Mouse (Mus musculus): ENCODE results near the gene Fam124b. TPM values are rescaled to one million over a fixed set of nuclear protein-coding genes. Genes with fewer than 3 reads are reported as not detected.

The Fam124b gene
- polyA plus RNA-seq (2015; fragmentation: Nextera tagmentation; extraction: Ambion mirVana): 0.52 and 0.63 TPM in 2 replicates

DNA sequence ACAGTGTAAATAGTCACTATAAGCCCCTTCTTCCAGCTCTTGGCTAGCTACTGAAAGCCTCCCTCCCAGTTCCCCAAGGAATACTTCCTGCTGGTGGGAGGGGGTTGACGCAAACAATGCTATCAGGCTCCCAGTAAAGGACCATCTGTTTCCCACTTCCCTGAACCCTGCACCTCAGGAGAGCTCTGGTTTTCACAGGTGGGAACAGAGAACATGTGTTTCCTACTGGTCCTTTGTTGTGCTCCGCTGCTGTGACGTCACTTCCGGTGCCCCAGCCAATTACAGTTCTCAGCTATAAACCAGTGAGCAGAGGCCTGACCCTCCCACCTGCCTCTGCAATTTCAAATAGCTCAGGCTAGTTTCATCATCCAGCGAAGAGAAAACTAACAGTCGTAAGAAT, at the start of gene Fam124b:
TSS of gene Fam124b (minus strand) at position 206 of the 400 bp plus-strand sequence.
- Histone ChIP-seq H3K9me3 (ENCODE audit: control insufficient read depth, low read length) (no peaks in the 10 kb centered on the region), H3K9ac (replicated peaks; ENCODE audit: low read depth, low read length) (no peak within 1 kb of the TSS), H3K4me1 (replicated peaks; ENCODE audit: control insufficient read depth, insufficient read depth, low read length) (no peaks in the 10 kb centered on the region), H3K4me3 (replicated peaks; ENCODE audit: low read length) (no peak within 1 kb of the TSS), H3K27me3 (replicated peaks; ENCODE audit: control insufficient read depth, insufficient read depth, low read length) (no peaks in the 10 kb centered on the region), H3K27ac (ENCODE audit: low read length) (no peak within 1 kb of the TSS), H3K4me2 (ENCODE audit: low read length) (no peak within 1 kb of the TSS), H3K36me3 (ENCODE audit: control insufficient read depth, insufficient read depth) (no peaks in the 10 kb centered on the region)
- no peak for ATAC-seq
- 88% methylated on average over 6 of the region's 6 CpGs for WGBS

DNA sequence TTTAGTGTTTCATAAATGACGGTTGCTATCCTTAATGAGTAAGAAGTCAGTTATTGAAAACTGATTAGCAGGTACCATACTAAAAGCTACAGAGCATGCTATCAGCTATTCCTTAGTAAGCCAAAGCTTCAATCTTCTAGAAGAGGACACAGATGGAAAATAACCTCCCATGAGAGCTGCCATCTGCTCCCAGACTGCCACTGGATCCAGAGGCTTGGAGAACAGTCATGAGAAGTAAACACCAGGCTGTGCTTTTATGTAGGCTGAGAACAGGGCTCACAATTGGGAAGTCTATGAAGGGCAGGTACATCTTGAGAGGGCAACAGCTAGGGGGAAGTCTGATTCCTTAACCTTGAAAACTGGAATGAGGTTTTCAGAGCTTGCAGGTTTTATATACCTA, 42.2 kb upstream of the Fam124b start:
- H3K4me1 ChIP-seq (replicated peaks; ENCODE audit: control insufficient read depth, insufficient read depth, low read length): no peaks in the 10 kb centered on the region; the same call in 1 of the 2 replicates
- H3K4me3 ChIP-seq (replicated peaks; ENCODE audit: low read length): no peak overlapping the region
- no peak overlapping the region for H3K4me2 ChIP-seq (ENCODE audit: low read length)
- H3K9me3 ChIP-seq (ENCODE audit: control insufficient read depth, low read length): no peaks in the 10 kb centered on the region
- no peaks in the 10 kb centered on the region for H3K36me3 ChIP-seq (ENCODE audit: control insufficient read depth, insufficient read depth)
- no peaks in the 10 kb centered on the region for H3K27me3 ChIP-seq (replicated peaks; ENCODE audit: control insufficient read depth, insufficient read depth, low read length)
- no peak overlapping the region for H3K9ac ChIP-seq (replicated peaks; ENCODE audit: low read depth, low read length)
- ATAC-seq: no peak
- WGBS: 72% methylated on average over 1 of the region's 1 CpGs
- H3K27ac ChIP-seq (ENCODE audit: low read length): no peak overlapping the region

DNA sequence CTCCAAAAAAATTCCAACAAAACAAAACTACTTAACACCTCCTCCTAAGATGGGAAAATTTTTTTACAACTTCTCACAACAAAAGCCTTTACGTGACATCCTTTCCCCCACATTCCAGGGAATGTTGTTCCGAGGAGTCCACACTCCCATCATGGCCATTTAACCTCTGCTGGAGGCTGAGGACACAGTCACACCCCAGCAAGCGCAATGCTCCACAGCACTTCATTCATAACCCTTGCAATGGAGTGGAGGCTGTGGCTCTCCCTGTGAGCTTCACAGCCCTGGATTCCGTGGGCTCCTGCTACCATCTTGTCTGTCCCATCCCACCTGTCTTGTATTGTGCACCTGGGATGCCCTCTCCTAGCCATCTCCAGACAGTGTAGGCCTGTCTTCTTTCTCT, 40.4 kb upstream of the Fam124b start:
- H3K9ac ChIP-seq (replicated peaks; ENCODE audit: low read depth, low read length): no peak overlapping the region
- 0 out of 2 replicates have a peak, but pooled peaks have one; percentile 9 for ATAC-seq
- H3K27me3 ChIP-seq (replicated peaks; ENCODE audit: control insufficient read depth, insufficient read depth, low read length): no peaks in the 10 kb centered on the region
- no peak overlapping the region for H3K4me3 ChIP-seq (replicated peaks; ENCODE audit: low read length)
- H3K36me3 ChIP-seq (ENCODE audit: control insufficient read depth, insufficient read depth): no peaks in the 10 kb centered on the region
- H3K9me3 ChIP-seq (ENCODE audit: control insufficient read depth, low read length): no peaks in the 10 kb centered on the region
- no peak overlapping the region for H3K27ac ChIP-seq (ENCODE audit: low read length)
- WGBS: 84% methylated on average over 4 of the region's 4 CpGs
- no peak overlapping the region for H3K4me2 ChIP-seq (ENCODE audit: low read length)
- H3K4me1 ChIP-seq (replicated peaks; ENCODE audit: control insufficient read depth, insufficient read depth, low read length): no peaks in the 10 kb centered on the region; the same call in 1 of the 2 replicates

DNA sequence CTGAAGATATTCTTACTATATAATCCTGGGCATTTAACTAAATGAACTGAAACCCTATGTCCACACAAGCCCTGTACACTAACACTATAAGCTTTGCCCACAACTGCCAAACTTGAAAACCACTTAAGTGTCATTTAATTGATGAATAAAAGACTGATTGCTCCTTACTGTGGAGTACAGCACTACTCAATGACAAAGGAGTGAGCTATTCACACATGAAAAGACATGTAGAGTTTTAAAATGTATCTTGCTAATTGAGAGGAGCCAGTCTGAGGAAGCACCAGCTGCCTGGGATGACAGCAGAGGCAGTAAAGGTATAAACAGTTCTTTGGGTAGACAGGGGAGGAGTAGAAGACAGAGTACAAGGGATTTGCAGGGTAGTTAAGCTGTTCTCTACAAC, 35.0 kb upstream of the Fam124b start:
- H3K27ac ChIP-seq (ENCODE audit: low read length): no peak overlapping the region
- no peaks in the 10 kb centered on the region for H3K36me3 ChIP-seq (ENCODE audit: control insufficient read depth, insufficient read depth)
- H3K9ac ChIP-seq (replicated peaks; ENCODE audit: low read depth, low read length): no peak overlapping the region
- no peaks in the 10 kb centered on the region for H3K27me3 ChIP-seq (replicated peaks; ENCODE audit: control insufficient read depth, insufficient read depth, low read length)
- H3K4me2 ChIP-seq (ENCODE audit: low read length): no peak overlapping the region
- no peak overlapping the region for H3K4me3 ChIP-seq (replicated peaks; ENCODE audit: low read length)
- H3K4me1 ChIP-seq (replicated peaks; ENCODE audit: control insufficient read depth, insufficient read depth, low read length): no peaks in the 10 kb centered on the region
- no peak for ATAC-seq
- no peaks in the 10 kb centered on the region for H3K9me3 ChIP-seq (ENCODE audit: control insufficient read depth, low read length)

DNA sequence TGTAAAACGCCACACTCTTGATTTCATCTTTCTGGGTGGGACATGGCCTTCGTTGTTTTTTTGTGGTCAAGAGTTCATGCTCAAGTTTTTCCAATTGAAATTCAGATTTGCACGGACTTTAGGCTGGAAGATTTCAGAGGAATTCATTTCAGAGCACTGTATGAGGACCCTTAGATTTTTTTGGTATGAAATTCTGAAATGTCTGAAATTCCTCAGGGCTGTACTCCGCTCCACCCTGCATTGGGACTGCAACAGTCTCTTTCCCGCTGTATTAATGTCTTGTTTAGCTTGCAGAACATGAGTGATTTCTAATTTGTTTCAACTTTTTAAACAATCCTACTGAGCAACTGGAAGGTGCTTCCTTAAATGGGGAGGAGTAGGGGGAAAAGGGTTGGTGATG, 32.0 kb upstream of the Fam124b start:
- no peak for ATAC-seq
- Histone ChIP-seq H3K27me3 (replicated peaks; ENCODE audit: control insufficient read depth, insufficient read depth, low read length) (no peaks in the 10 kb centered on the region), H3K4me2 (ENCODE audit: low read length) (no peak overlapping the region), H3K27ac (ENCODE audit: low read length) (no peak overlapping the region), H3K9me3 (ENCODE audit: control insufficient read depth, low read length) (no peaks in the 10 kb centered on the region), H3K4me3 (replicated peaks; ENCODE audit: low read length) (no peak overlapping the region), H3K36me3 (ENCODE audit: control insufficient read depth, insufficient read depth) (no peaks in the 10 kb centered on the region), H3K4me1 (replicated peaks; ENCODE audit: control insufficient read depth, insufficient read depth, low read length) (no peaks in the 10 kb centered on the region), H3K9ac (replicated peaks; ENCODE audit: low read depth, low read length) (no peak overlapping the region)
- WGBS: 90% methylated on average over 5 of the region's 5 CpGs

DNA sequence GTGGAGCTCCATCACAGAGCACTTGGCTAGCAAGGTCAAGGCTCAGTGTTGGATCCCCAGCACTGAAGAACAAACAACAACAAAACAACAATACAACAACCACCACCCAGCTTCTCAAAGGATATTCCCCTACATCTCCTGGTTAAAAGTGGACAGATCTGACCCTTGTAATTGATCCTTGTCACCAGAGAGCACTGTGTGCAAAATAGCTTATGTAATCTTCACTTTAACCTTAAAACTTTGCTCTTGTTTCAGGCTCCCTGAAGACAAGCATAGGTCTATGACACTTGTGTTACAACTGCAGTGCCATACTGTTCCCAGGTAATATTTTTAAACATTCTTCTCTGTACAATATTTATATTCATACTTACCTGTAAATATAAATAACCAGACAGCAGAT, 28.9 kb upstream of the Fam124b start:
- no peak for ATAC-seq

DNA sequence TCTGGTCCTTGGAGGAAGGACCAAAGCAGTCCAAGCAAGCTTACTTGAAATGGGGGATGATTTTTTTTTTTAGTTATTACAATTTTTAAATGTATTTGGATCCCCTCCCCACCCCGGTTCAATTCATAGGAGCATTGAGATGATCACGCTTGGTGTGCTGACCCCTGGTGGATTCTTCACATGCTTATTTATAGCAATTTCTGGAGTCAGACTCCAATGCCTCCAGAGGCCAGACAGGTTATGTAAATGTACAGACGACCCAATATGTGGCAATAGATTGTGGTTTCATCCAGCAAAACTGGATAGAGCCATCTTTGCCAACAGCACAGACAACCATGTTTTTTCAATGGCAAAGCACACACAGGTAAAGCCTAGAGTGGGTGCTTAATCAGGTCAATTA, 25.9 kb upstream of the Fam124b start:
- WGBS: 73% methylated on average over 3 of the region's 3 CpGs
- ATAC-seq: no peak

More for the DNA sequence above, 28.9 kb upstream of the Fam124b start:
- Histone ChIP-seq H3K27ac (ENCODE audit: low read length) (no peak overlapping the region), H3K36me3 (ENCODE audit: control insufficient read depth, insufficient read depth) (no peaks in the 10 kb centered on the region), H3K9ac (replicated peaks; ENCODE audit: low read depth, low read length) (no peak overlapping the region), H3K4me2 (ENCODE audit: low read length) (no peak overlapping the region), H3K4me1 (replicated peaks; ENCODE audit: control insufficient read depth, insufficient read depth, low read length) (no peaks in the 10 kb centered on the region), H3K4me3 (replicated peaks; ENCODE audit: low read length) (no peak overlapping the region), H3K27me3 (replicated peaks; ENCODE audit: control insufficient read depth, insufficient read depth, low read length) (no peaks in the 10 kb centered on the region), H3K9me3 (ENCODE audit: control insufficient read depth, low read length) (no peaks in the 10 kb centered on the region)

DNA sequence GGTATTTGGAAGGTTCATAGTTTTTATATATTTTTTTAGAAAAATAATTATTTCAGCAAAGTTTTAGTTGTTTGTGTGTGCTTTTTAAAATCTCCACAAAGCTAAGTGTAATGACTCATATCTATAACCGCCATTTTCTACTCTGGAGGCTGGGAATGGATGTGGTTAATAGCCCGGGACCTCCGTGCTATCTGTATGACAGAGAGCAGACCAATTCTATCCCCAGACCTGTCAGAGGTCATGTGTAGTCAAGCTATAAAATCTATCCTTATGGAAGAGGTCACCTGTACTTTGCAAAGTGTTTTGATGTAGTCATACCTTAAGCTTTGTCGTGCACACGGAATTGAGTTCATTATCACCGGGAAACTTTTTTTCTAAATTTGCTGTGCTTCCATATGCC, 23.3 kb upstream of the Fam124b start:
- Histone ChIP-seq H3K4me1 (replicated peaks; ENCODE audit: control insufficient read depth, insufficient read depth, low read length) (no peaks in the 10 kb centered on the region; the same call in 1 of the 2 replicates), H3K4me3 (replicated peaks; ENCODE audit: low read length) (no peak overlapping the region), H3K9me3 (ENCODE audit: control insufficient read depth, low read length) (no peaks in the 10 kb centered on the region), H3K27me3 (replicated peaks; ENCODE audit: control insufficient read depth, insufficient read depth, low read length) (no peaks in the 10 kb centered on the region; the same call in 1 of the 2 replicates), H3K9ac (replicated peaks; ENCODE audit: low read depth, low read length) (no peak overlapping the region), H3K4me2 (ENCODE audit: low read length) (no peak overlapping the region), H3K36me3 (ENCODE audit: control insufficient read depth, insufficient read depth) (no peaks in the 10 kb centered on the region), H3K27ac (ENCODE audit: low read length) (no peak overlapping the region)
- WGBS: 97% methylated on average over 6 of the region's 6 CpGs
- no peak for ATAC-seq

More for the DNA sequence above, 25.9 kb upstream of the Fam124b start:
- no peaks in the 10 kb centered on the region for H3K36me3 ChIP-seq (ENCODE audit: control insufficient read depth, insufficient read depth)
- no peak overlapping the region for H3K9ac ChIP-seq (replicated peaks; ENCODE audit: low read depth, low read length)
- H3K4me3 ChIP-seq (replicated peaks; ENCODE audit: low read length): no peak overlapping the region
- H3K27me3 ChIP-seq (replicated peaks; ENCODE audit: control insufficient read depth, insufficient read depth, low read length): no peaks in the 10 kb centered on the region; the same call in 1 of the 2 replicates
- no peaks in the 10 kb centered on the region for H3K4me1 ChIP-seq (replicated peaks; ENCODE audit: control insufficient read depth, insufficient read depth, low read length)
- H3K4me2 ChIP-seq (ENCODE audit: low read length): no peak overlapping the region
- no peaks in the 10 kb centered on the region for H3K9me3 ChIP-seq (ENCODE audit: control insufficient read depth, low read length)
- H3K27ac ChIP-seq (ENCODE audit: low read length): no peak overlapping the region

DNA sequence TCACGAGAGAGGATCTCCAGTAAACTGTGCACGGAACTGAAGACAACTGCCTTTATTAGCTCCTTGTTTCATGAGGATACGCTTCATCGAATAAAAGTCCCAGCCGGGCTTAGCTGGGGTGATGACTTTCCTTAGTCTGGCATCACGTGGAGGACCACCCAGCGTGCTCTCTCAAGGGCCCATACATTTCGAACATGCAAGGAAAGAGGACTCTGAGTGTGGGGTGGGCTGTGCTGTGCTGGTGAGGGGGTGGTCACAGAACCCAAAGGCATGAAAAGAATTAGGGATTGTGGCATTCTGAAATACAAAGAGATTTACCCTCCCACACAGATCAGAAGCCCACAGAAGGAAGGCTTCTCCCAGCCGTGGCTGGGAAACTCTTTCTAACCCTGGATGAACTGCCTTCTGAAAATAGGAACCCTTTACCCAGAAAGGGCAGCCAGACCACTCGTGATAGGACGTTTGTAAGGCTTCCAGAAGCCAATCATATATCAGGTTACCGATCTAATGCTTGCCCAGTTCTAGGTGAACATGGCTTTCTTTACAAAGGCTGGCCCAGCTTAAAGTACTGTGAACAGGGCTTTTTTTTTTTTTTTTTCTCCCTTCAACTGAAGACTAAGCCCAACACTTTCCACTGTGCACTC, 21.9 kb upstream of the Fam124b start:
- no peak overlapping the region for H3K4me2 ChIP-seq (ENCODE audit: low read length)
- ATAC-seq: no peak
- H3K9ac ChIP-seq (replicated peaks; ENCODE audit: low read depth, low read length): no peak overlapping the region

More for the DNA sequence above, 21.9 kb upstream of the Fam124b start:
- Histone ChIP-seq H3K27me3 (replicated peaks; ENCODE audit: control insufficient read depth, insufficient read depth, low read length) (no peaks in the 10 kb centered on the region; the same call in 1 of the 2 replicates), H3K27ac (ENCODE audit: low read length) (no peak overlapping the region), H3K9me3 (ENCODE audit: control insufficient read depth, low read length) (no peaks in the 10 kb centered on the region), H3K36me3 (ENCODE audit: control insufficient read depth, insufficient read depth) (no peaks in the 10 kb centered on the region), H3K4me3 (replicated peaks; ENCODE audit: low read length) (no peak overlapping the region), H3K4me1 (replicated peaks; ENCODE audit: control insufficient read depth, insufficient read depth, low read length) (peaks cover 7% of the 10 kb centered on the region; the same call in 1 of the 2 replicates)
- WGBS: 15% methylated on average over 12 of the region's 12 CpGs

All from forebrain, embryonic 16.5 days (tissue).